Mouse (Mus musculus) megakaryocyte, embryonic 14.5 days (primary cell): ENCODE results near the gene Ptges3l. TPM values are rescaled to one million over a fixed set of nuclear protein-coding genes. Genes with fewer than 3 reads are reported as not detected.
A peak's percentile ranks its signal among the peaks of the same experiment; 100 is the strongest.
"Not testable (repeated sequence)": the region's sequence is repeated elsewhere in the genome, so short reads cannot be mapped to it uniquely, and the experiment has no call there.

Experiments
- H3K27me3 ChIP-seq: replicated peaks from 2 replicates; pipeline ENCODE3; 2012; ENCODE audit warnings: inconsistent platforms
- H3K36me3 ChIP-seq: replicated peaks from 2 replicates; pipeline ENCODE3; 2012; ENCODE audit warnings: low read length, inconsistent platforms, mixed read lengths
- H3K4me1 ChIP-seq: 2 replicates; pipeline ENCODE4 v1.6.1; 2012; ENCODE audit warnings: inconsistent platforms
- H3K4me3 ChIP-seq: replicated peaks from 2 replicates; pipeline ENCODE3; 2012; ENCODE audit warnings: moderate library complexity, mild to moderate bottlenecking, inconsistent platforms
- H3K9me3 ChIP-seq: 2 replicates; pipeline ENCODE4 v1.6.1; 2012; ENCODE audit warnings: inconsistent platforms
- FLI1 ChIP-seq: IDR thresholded peaks from 2 replicates; pipeline ENCODE4 v1.6.1; 2012; ENCODE audit warnings: low read length, inconsistent platforms, mixed read lengths
- GATA1 ChIP-seq: IDR thresholded peaks from 3 replicates; pipeline ENCODE4 v1.6.1; 2012; ENCODE audit warnings: mixed read lengths, low read length, inconsistent platforms, borderline replicate concordance
- polyA plus RNA-seq: library from polyadenylated mRNA; stranded (reverse); fragments of >175 nt; gene quantifications from 2 replicates; pipeline ENCODE4 v1.2.3, GENCODE M21; 2012; ENCODE audit warnings: low replicate concordance; ENCODE audit not compliant: insufficient read depth

Ptges3l gene
- polyA plus RNA-seq, 1 experiment, result 2.8 TPM

DNA sequence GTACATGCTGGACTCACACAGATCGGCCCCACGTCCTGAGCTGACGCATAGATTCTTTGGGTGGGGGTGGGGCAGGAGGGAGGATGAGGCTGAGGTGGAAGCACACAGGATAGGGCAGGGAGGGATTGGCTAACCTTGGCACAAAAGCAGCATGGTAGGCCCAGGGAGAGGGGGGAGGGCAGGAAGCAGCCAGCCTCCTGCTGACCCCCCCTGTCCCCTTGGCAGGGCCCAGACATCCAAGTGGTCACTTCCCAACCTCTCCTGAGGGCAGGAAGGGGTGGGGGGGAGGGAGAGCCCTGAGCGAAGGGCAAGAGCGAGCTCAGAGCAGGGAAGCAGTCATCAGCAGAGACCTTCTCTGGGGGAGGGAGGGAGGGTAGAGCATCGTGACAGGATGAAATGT lies 34.6 kb upstream of the Ptges3l start:
- H3K4me1 ChIP-seq, result peaks cover 33% of the 10 kb centered on the region
- H3K27me3 ChIP-seq, result peaks cover 2% of the 10 kb centered on the region
- TF ChIP-seq FLI1, result no peak
- TF ChIP-seq GATA1, result no peak

GRCm38 (mm10) chr11:101458217-101458616 lies 33.1 kb upstream of the Ptges3l start:
- H3K36me3 ChIP-seq, result peaks cover 83% of the 10 kb centered on the region
- no peak for TF ChIP-seq GATA1
- TF ChIP-seq FLI1, result no peak

More for the DNA sequence above, 34.6 kb upstream of the Ptges3l start:
- Histone ChIP-seq H3K9me3 (no peaks in the 10 kb centered on the region), H3K4me3 (no peak overlapping the region), H3K36me3 (peaks cover 75% of the 10 kb centered on the region)

DNA sequence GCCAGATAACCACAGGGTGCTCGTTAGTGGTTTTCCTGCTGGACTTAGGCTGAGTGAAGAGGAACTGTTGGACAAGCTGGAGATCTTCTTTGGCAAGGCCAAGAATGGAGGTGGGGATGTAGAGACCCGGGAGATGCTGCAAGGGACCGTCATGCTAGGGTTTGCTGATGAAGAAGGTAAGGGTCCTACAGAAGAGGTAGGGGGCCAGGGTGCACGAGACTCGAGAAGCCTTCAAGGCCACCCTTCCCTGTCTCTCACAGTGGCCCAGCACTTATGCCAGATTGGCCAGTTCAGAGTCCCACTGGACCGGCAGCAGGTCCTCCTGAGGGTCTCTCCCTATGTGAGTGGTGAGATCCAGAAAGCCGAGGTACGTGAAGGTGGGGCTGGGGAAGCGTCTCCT lies 32.5 kb upstream of the Ptges3l start:
- H3K27me3 ChIP-seq, result peaks cover 2% of the 10 kb centered on the region
- peaks cover 84% of the 10 kb centered on the region for H3K36me3 ChIP-seq
- no peaks in the 10 kb centered on the region for H3K9me3 ChIP-seq
- H3K4me1 ChIP-seq, result peaks cover 15% of the 10 kb centered on the region
- H3K4me3 ChIP-seq, result no peak overlapping the region
- no peak for TF ChIP-seq GATA1
- no peak for TF ChIP-seq FLI1

More at GRCm38 (mm10) chr11:101458217-101458616, 33.1 kb upstream of the Ptges3l start:
- peaks cover 21% of the 10 kb centered on the region for H3K4me1 ChIP-seq
- no peaks in the 10 kb centered on the region for H3K9me3 ChIP-seq
- peaks cover 2% of the 10 kb centered on the region for H3K27me3 ChIP-seq
- no peak overlapping the region for H3K4me3 ChIP-seq

- H3K9me3 ChIP-seq, result no peaks in the 10 kb centered on the region
- peaks cover 74% of the 10 kb centered on the region for H3K36me3 ChIP-seq
- peaks cover 24% of the 10 kb centered on the region for H3K4me1 ChIP-seq
- no peaks in the 10 kb centered on the region for H3K27me3 ChIP-seq
- no peak for TF ChIP-seq GATA1
- no peak for TF ChIP-seq FLI1
- H3K4me3 ChIP-seq, result no peak overlapping the region
Measured at GRCm38 (mm10) chr11:101455627-101456026, 30.5 kb upstream of the Ptges3l start.

DNA sequence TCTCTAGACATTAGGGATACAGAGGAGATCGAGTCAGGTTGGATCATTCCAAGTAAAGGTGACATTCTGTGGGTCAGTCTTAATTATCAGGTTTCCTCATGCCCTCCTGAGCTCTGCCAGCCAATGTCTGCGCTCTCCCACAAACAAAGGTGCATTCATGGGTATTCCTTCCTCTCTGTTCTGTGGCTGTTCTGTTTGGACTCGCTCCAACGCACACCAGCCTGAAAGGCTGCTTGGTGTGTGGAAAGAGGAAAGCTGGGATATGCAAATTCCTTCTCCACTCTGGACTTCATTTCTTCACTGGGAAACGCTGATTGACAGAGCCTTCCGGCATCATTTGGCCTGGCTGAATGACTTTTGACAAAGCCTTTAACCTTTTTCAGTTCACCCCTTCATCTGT lies 29.6 kb upstream of the Ptges3l start:
- Histone ChIP-seq H3K9me3 (no peaks in the 10 kb centered on the region), H3K4me1 (peaks cover 31% of the 10 kb centered on the region), H3K27me3 (no peaks in the 10 kb centered on the region), H3K4me3 (no peak overlapping the region), H3K36me3 (peaks cover 64% of the 10 kb centered on the region)
- TF ChIP-seq FLI1 (no peak), GATA1 (no peak)

DNA sequence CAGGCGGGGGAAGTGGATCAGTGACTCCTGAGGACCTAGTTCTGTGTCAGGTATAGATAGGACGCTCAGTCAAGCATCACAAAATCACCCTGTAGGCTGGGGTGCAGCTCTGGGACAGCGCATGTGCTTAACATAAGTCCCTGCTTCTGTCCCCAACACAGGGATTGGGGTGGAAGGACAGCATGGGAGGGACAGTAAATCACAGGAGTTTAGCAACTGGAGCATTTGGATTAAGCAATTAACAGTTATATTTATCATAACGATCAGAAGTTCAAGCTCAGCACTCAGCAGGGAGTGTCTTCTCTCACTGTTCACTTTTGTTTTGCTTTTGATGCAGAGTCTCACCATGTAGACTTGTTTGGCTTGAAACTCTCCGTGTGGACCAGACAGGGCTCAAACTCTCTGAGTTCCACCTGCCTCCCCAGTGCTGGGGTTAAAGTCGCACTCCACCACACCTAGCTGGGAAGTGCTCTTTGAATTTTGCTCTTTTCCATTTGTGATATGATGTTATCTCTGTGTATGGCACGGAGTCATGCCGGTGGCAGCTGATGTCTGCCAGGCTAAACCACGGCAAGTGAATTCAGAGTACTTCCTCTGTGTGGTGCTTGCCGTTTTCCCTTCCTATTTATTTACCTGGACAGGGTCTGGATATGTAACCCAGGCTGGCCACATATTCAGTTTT lies 27.1 kb upstream of the Ptges3l start:
- Histone ChIP-seq H3K27me3 (no peaks in the 10 kb centered on the region), H3K9me3 (no peaks in the 10 kb centered on the region), H3K4me1 (peaks cover 45% of the 10 kb centered on the region), H3K36me3 (peaks cover 40% of the 10 kb centered on the region), H3K4me3 (no peak overlapping the region)
- TF ChIP-seq FLI1 (no peak), GATA1 (no peak)

DNA sequence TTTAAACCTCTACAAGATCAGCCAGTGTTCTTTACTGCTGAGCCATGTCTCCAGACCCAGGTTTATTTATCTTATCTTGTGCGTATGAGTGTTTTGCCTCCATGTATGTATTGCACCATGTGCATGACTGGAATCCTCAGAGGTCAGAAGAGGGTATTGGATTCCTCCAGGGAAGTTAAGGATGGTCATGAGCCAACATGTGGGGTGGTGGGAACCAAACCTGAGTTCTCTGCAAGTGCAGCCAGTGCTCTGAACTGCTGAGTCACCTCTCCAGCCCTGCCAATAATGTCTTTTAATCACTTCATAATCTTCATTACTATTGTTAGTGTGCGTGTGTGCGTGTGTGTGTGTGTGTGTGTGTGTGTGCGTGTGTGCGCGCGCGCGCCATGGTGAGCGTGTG lies 26.4 kb upstream of the Ptges3l start:
- TF ChIP-seq FLI1 (no peak), GATA1 (no peak)
- no peak overlapping the region for H3K4me3 ChIP-seq
- H3K9me3 ChIP-seq, result no peaks in the 10 kb centered on the region
- peaks cover 45% of the 10 kb centered on the region for H3K4me1 ChIP-seq
- H3K27me3 ChIP-seq, result no peaks in the 10 kb centered on the region
- peaks cover 33% of the 10 kb centered on the region for H3K36me3 ChIP-seq

DNA sequence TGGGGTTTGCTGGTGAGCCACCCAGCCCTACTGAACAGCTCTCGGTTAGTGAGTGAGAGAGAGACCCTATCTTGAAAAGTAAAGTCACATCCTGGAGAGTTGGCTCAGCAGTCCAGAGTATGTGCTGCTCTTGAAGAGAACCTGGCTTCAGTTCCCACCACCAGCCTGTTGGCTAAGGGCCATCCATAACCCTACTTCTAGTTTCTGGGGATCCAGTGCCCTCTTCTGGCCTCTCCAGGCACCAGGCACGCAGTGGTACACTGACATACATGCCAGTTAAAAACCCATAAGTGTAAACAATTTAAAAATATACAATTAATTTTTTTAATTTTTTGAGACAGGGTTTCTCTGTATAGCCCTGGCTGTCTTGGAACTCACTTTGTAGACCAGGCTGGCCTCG lies 25.3 kb upstream of the Ptges3l start:
- peaks cover 49% of the 10 kb centered on the region for H3K4me1 ChIP-seq
- peaks cover 32% of the 10 kb centered on the region for H3K36me3 ChIP-seq
- TF ChIP-seq GATA1 (no peak), FLI1 (no peak)
- no peaks in the 10 kb centered on the region for H3K27me3 ChIP-seq
- H3K9me3 ChIP-seq, result no peaks in the 10 kb centered on the region
- H3K4me3 ChIP-seq, result no peak overlapping the region

- H3K36me3 ChIP-seq, result peaks cover 33% of the 10 kb centered on the region
- H3K9me3 ChIP-seq, H3K27me3 ChIP-seq: not testable (repeated sequence)
- H3K4me3 ChIP-seq, result peak overlapping the region; percentile 97
- peaks cover 55% of the 10 kb centered on the region for H3K4me1 ChIP-seq
Measured at GRCm38 (mm10) chr11:101449596-101449995, 24.5 kb upstream of the Ptges3l start.

- H3K4me1 ChIP-seq, result peaks cover 61% of the 10 kb centered on the region
- no peaks in the 10 kb centered on the region for H3K9me3 ChIP-seq
- H3K36me3 ChIP-seq, result peaks cover 39% of the 10 kb centered on the region
- no peaks in the 10 kb centered on the region for H3K27me3 ChIP-seq
- H3K4me3 ChIP-seq, result peak overlapping the region; percentile 97
- no peak for TF ChIP-seq GATA1
- TF ChIP-seq FLI1, result no peak
Measured at GRCm38 (mm10) chr11:101448899-101449298, 23.8 kb upstream of the Ptges3l start.
